Mouse (Mus musculus): ENCODE data around the gene Sdk1. TPM values are rescaled to one million over a fixed set of nuclear protein-coding genes. Genes with fewer than 3 reads are reported as not detected.

Sdk1 gene
- total RNA-seq (2012; rRNA removed): not detected in 2 replicates
- total RNA-seq (2014; rRNA removed): 0.04 TPM in 1 of 2 replicates, not detected in the other
- 0.74 and 0.87 TPM in 2 replicates for polyA plus RNA-seq (2012; ENCODE audit: insufficient read length, low read depth)

GRCm38 (mm10) chr5:141240841-141241543 lies at the start of gene Sdk1:
Sdk1 (plus strand) TSS chr5:141241490.
- DNase-seq (ENCODE audit: extremely low read depth): no peak
- Histone ChIP-seq H3K4me1 (ENCODE audit: control insufficient read depth in 1 of 2, insufficient read depth in 2 of 2) (no peaks in the 10 kb centered on the region), H3K9me3 (replicated peaks; ENCODE audit: low read length) (peaks cover 5% of the 10 kb centered on the region), H3K36me3 (replicated peaks in 1 of 2; ENCODE audit: control insufficient read depth in 1 of 2, insufficient read depth in 1 of 2, low read length in 1 of 2) (no peaks in the 10 kb centered on the region), H3K27me3 (replicated peaks) (no peaks in the 10 kb centered on the region), H3K4me3 (replicated peaks in 1 of 3; ENCODE audit: low read depth in 2 of 3, low read length in 2 of 3, poor library complexity in 1 of 3) (no peak within 1 kb of the TSS), H3K9ac (ENCODE audit: insufficient read depth, low read depth) (no peak within 1 kb of the TSS), H3K27ac (ENCODE audit: insufficient read depth, low read depth) (no peak within 1 kb of the TSS), H3K4me2 (ENCODE audit: insufficient read depth, low read depth, poor library complexity, severe bottlenecking) (no peak within 1 kb of the TSS), H3K79me2 (replicated peaks; ENCODE audit: control insufficient read depth, extremely low read depth, insufficient read depth, poor library complexity, severe bottlenecking) (no peaks in the 10 kb centered on the region)
- in situ Hi-C loops (cut with MboI; ENCODE audit: low pct_ligation_motif_present, low pct_unique_long_range_greater_than_20kb, low sequenced_read_pairs) (no loop called here), dilution Hi-C loops (cut with MboI; ENCODE audit: extremely low pct_ligation_motif_present, extremely low pct_unique_long_range_greater_than_20kb, low sequenced_read_pairs) (no loop called here)
- no peak for TF ChIP-seq ZMIZ1 (IDR thresholded peaks at IDR 0.05; ENCODE audit: low read depth, low read length)
- TF ChIP-seq KAT2A (IDR thresholded peaks at IDR 0.05; ENCODE audit: insufficient replicate concordance, low read length): no peak
- TF ChIP-seq GABPA (IDR thresholded peaks at IDR 0.05; ENCODE audit: insufficient replicate concordance, low read depth, low read length): no peak
- TF ChIP-seq ELF1 (IDR thresholded peaks at IDR 0.05; ENCODE audit: low read depth, low read length): no peak
- TF ChIP-seq SIN3A (IDR thresholded peaks at IDR 0.05; ENCODE audit: low read length): no peak
- no peak for TF ChIP-seq MXI1 (IDR thresholded peaks at IDR 0.05; ENCODE audit: low read depth, low read length)
- no peak for TF ChIP-seq SMC3 (IDR thresholded peaks at IDR 0.05; ENCODE audit: low read depth, low read length)
- TF ChIP-seq E2F4 (IDR thresholded peaks at IDR 0.05; ENCODE audit: insufficient replicate concordance, low read depth, low read length): no peak
- TF ChIP-seq RCOR1 (conservative IDR thresholded peaks at IDR 0.05; ENCODE audit: low read depth, low read length): no peak
- no peak for TF ChIP-seq JUND (conservative IDR thresholded peaks at IDR 0.05; ENCODE audit: low read depth, low read length)
- TF ChIP-seq TCF12 (IDR thresholded peaks at IDR 0.05; ENCODE audit: low read depth, low read length): no peak
- no peak for TF ChIP-seq IRF4 (IDR thresholded peaks at IDR 0.05; ENCODE audit: low read depth, low read length)
- TF ChIP-seq USF2 (conservative IDR thresholded peaks at IDR 0.05; ENCODE audit: low read depth, low read length): no peak
- TF ChIP-seq TBP (conservative IDR thresholded peaks at IDR 0.05; ENCODE audit: low read depth, low read length): no peak
- no peak for TF ChIP-seq CHD1 (IDR thresholded peaks at IDR 0.05; ENCODE audit: low read depth, low read length)
- no peak for TF ChIP-seq ZC3H11A (IDR thresholded peaks at IDR 0.05; ENCODE audit: low read depth, low read length)
- no peak for TF ChIP-seq MYC (IDR thresholded peaks at IDR 0.05; ENCODE audit: low read depth, low read length)
- TF ChIP-seq MEF2A (IDR thresholded peaks at IDR 0.05; ENCODE audit: borderline replicate concordance, low read depth, low read length): no peak

GRCm38 (mm10) chr5:141197278-141197677 lies 44.0 kb upstream of the Sdk1 start:
- Histone ChIP-seq H3K9ac (ENCODE audit: insufficient read depth, low read depth) (no peak overlapping the region), H3K4me2 (ENCODE audit: insufficient read depth, low read depth, poor library complexity, severe bottlenecking) (no peak overlapping the region; the same call in 1 of the 2 replicates), H3K27me3 (replicated peaks) (peaks cover 1% of the 10 kb centered on the region), H3K4me3 (replicated peaks in 1 of 3; ENCODE audit: low read depth in 2 of 3, low read length in 2 of 3, poor library complexity in 1 of 3) (no peak overlapping the region), H3K79me2 (replicated peaks; ENCODE audit: control insufficient read depth, extremely low read depth, insufficient read depth, poor library complexity, severe bottlenecking) (no peaks in the 10 kb centered on the region), H3K27ac (ENCODE audit: insufficient read depth, low read depth) (no peak overlapping the region), H3K9me3 (replicated peaks; ENCODE audit: low read length) (no peaks in the 10 kb centered on the region), H3K36me3 (replicated peaks in 1 of 2; ENCODE audit: control insufficient read depth in 1 of 2, insufficient read depth in 1 of 2, low read length in 1 of 2) (no peaks in the 10 kb centered on the region), H3K4me1 (ENCODE audit: control insufficient read depth in 1 of 2, insufficient read depth in 2 of 2) (peaks cover 4 to 10% of the 10 kb centered on the region in 2 experiments)
- dilution Hi-C loops (cut with MboI; ENCODE audit: extremely low pct_ligation_motif_present, extremely low pct_unique_long_range_greater_than_20kb, low sequenced_read_pairs) (no loop called here), in situ Hi-C loops (cut with MboI; ENCODE audit: low pct_ligation_motif_present, low pct_unique_long_range_greater_than_20kb, low sequenced_read_pairs) (no loop called here)
- no peak for DNase-seq (ENCODE audit: extremely low read depth)
- TF ChIP-seq MXI1 (IDR thresholded peaks at IDR 0.05; ENCODE audit: low read depth, low read length) (no peak), SMC3 (IDR thresholded peaks at IDR 0.05; ENCODE audit: low read depth, low read length) (no peak), RAD21 (IDR thresholded peaks at IDR 0.05; ENCODE audit: low read depth, low read length) (no peak), SIN3A (IDR thresholded peaks at IDR 0.05; ENCODE audit: low read length) (no peak), ZKSCAN1 (IDR thresholded peaks at IDR 0.05; ENCODE audit: borderline replicate concordance, low read depth, low read length) (no peak), KAT2A (IDR thresholded peaks at IDR 0.05; ENCODE audit: insufficient replicate concordance, low read length) (no peak), BHLHE40 (IDR thresholded peaks at IDR 0.05; ENCODE audit: low read depth, low read length) (no peak), RCOR1 (conservative IDR thresholded peaks at IDR 0.05; ENCODE audit: low read depth, low read length) (no peak), USF2 (conservative IDR thresholded peaks at IDR 0.05; ENCODE audit: low read depth, low read length) (no peak), GABPA (IDR thresholded peaks at IDR 0.05; ENCODE audit: insufficient replicate concordance, low read depth, low read length) (no peak), HCFC1 (IDR thresholded peaks at IDR 0.05; ENCODE audit: low read depth, low read length) (no peak), USF1 (IDR thresholded peaks at IDR 0.05; ENCODE audit: low read depth, low read length) (no peak), IRF4 (IDR thresholded peaks at IDR 0.05; ENCODE audit: low read depth, low read length) (no peak), POLR2A (IDR thresholded peaks at IDR 0.05; ENCODE audit: low read depth, low read length) (no peak), MEF2A (IDR thresholded peaks at IDR 0.05; ENCODE audit: borderline replicate concordance, low read depth, low read length) (no peak), ZC3H11A (IDR thresholded peaks at IDR 0.05; ENCODE audit: low read depth, low read length) (no peak)

Measured in CH12.LX (cell line).